Mouse (Mus musculus): ENCODE results near the gene Cit.

The Cit gene

GRCm38 (mm10) chr5:115958344-115958743 lies 113.3 kb downstream of the Cit start:
- no peak for DNase-seq (ENCODE audit: low read depth, low spot score)

- DNase-seq (ENCODE audit: low read depth, low spot score): no peak
These were observed 113.7 kb downstream of the Cit start for GRCm38 (mm10) chr5:115958814-115959213.

- DNase-seq (ENCODE audit: low read depth, low spot score): no peak
These were observed 116.7 kb downstream of the Cit start for GRCm38 (mm10) chr5:115961809-115962208.

GRCm38 (mm10) chr5:115971236-115971635 lies 126.2 kb downstream of the Cit start:
- DNase-seq (ENCODE audit: low read depth, low spot score): no peak

- no peak for DNase-seq (ENCODE audit: low read depth, low spot score)
These were observed 130.6 kb downstream of the Cit start for GRCm38 (mm10) chr5:115975672-115976071.

GRCm38 (mm10) chr5:115976446-115976845 lies 131.4 kb downstream of the Cit start:
- DNase-seq (ENCODE audit: low read depth, low spot score): no peak

- DNase-seq (ENCODE audit: low read depth, low spot score): no peak
These were observed 132.2 kb downstream of the Cit start for GRCm38 (mm10) chr5:115977266-115977665.

- DNase-seq (ENCODE audit: low read depth, low spot score): no peak
These were observed 132.7 kb downstream of the Cit start for GRCm38 (mm10) chr5:115977757-115978156.

- DNase-seq (ENCODE audit: low read depth, low spot score): no peak
These were observed 133.2 kb downstream of the Cit start for GRCm38 (mm10) chr5:115978255-115978654.

GRCm38 (mm10) chr5:115979134-115979696 lies 134.1 kb downstream of the Cit start:
- DNase-seq (ENCODE audit: low read depth, low spot score): no peak

- no peak for DNase-seq (ENCODE audit: low read depth, low spot score)
These were observed 135.5 kb downstream of the Cit start for GRCm38 (mm10) chr5:115980537-115980936.

GRCm38 (mm10) chr5:115982671-115983373 lies 137.7 kb downstream of the Cit start:
- no peak for DNase-seq (ENCODE audit: low read depth, low spot score)

- DNase-seq (ENCODE audit: low read depth, low spot score): no peak
These were observed 139.3 kb downstream of the Cit start for GRCm38 (mm10) chr5:115984392-115984791.

GRCm38 (mm10) chr5:115985101-115985500 lies 140.0 kb downstream of the Cit start:
- no peak for DNase-seq (ENCODE audit: low read depth, low spot score)

GRCm38 (mm10) chr5:115987284-115987683 lies 142.2 kb downstream of the Cit start:
- no peak for DNase-seq (ENCODE audit: low read depth, low spot score)

GRCm38 (mm10) chr5:115991717-115992116 lies 146.6 kb downstream of the Cit start:
- no peak for DNase-seq (ENCODE audit: low read depth, low spot score)

GRCm38 (mm10) chr5:115994101-115994500 lies 149.0 kb downstream of the Cit start:
- DNase-seq (ENCODE audit: low read depth, low spot score): no peak

- no peak for DNase-seq (ENCODE audit: low read depth, low spot score)
These were observed 152.3 kb downstream of the Cit start for GRCm38 (mm10) chr5:115997376-115997775.

- no peak for DNase-seq (ENCODE audit: low read depth, low spot score)
These were observed 158.1 kb downstream of the Cit start for GRCm38 (mm10) chr5:116003154-116003553.

- no peak for DNase-seq (ENCODE audit: low read depth, low spot score)
These were observed 158.7 kb downstream of the Cit start for GRCm38 (mm10) chr5:116003825-116004224.

GRCm38 (mm10) chr5:116004271-116004670 lies 159.2 kb downstream of the Cit start:
- no peak for DNase-seq (ENCODE audit: low read depth, low spot score)

GRCm38 (mm10) chr5:116006324-116007099 lies 161.4 kb downstream of the Cit start:
- no peak for DNase-seq (ENCODE audit: low read depth, low spot score)

GRCm38 (mm10) chr5:116007723-116008122 lies 162.6 kb downstream of the Cit start:
- DNase-seq (ENCODE audit: low read depth, low spot score): no peak

Data from retina, adult 2 months (tissue).